Mouse (Mus musculus) forebrain, embryonic 12.5 days (tissue): ENCODE measurements around the gene Sun2. TPM values are rescaled to one million over a fixed set of nuclear protein-coding genes. Genes with fewer than 3 reads are reported as not detected.

Experiments
- polyA plus RNA-seq: library from polyadenylated mRNA; unstranded; fragments of >200 nt; fragmentation: Nextera tagmentation; extraction: Ambion mirVana; gene quantifications from 2 replicates; pipeline ENCODE4 v1.2.1, GENCODE M21; 2016

The Sun2 gene
- polyA plus RNA-seq, 1 experiment from 2014 or later = 6.2 TPM

Other genes with a start within 250 kb of the Sun2 start
- gene Kcnj4, start 237.3 kb downstream of the Sun2 start, polyA plus RNA-seq = not detected in 2 replicates
- gene Kdelr3, start 226.1 kb downstream of the Sun2 start, polyA plus RNA-seq = 12.8 and 15.3 TPM in 2 replicates
- 76.2 and 77.5 TPM in 2 replicates for gene Ddx17, start 195.8 kb downstream of the Sun2 start, polyA plus RNA-seq
- gene Dmc1, start 137.4 kb downstream of the Sun2 start, polyA plus RNA-seq = 1.4 and 1.8 TPM in 2 replicates
- gene Fam227a, start 83.6 kb downstream of the Sun2 start, polyA plus RNA-seq = 5.1 and 5.4 TPM in 2 replicates
- gene Cby1, start 83.3 kb downstream of the Sun2 start, polyA plus RNA-seq = 89.3 and 90.6 TPM in 2 replicates
- 266 and 274 TPM in 2 replicates for gene Tomm22, start 71.7 kb downstream of the Sun2 start, polyA plus RNA-seq
- gene Josd1, start 54.6 kb downstream of the Sun2 start, polyA plus RNA-seq = 24.1 and 24.5 TPM in 2 replicates
- 51.5 and 55.7 TPM in 2 replicates for gene Gtpbp1, start 51.7 kb downstream of the Sun2 start, polyA plus RNA-seq
- 76.7 and 78.3 TPM in 2 replicates for gene Dnal4, start 35.3 kb upstream of the Sun2 start, polyA plus RNA-seq
- gene Nptxr, start 62.2 kb upstream of the Sun2 start, polyA plus RNA-seq = 7.2 and 8.0 TPM in 2 replicates
- gene Npcd, start 91.7 kb upstream of the Sun2 start, polyA plus RNA-seq = 0.87 TPM in 1 of 2 replicates, not detected in the other
- gene Cbx6, start 92.2 kb upstream of the Sun2 start, polyA plus RNA-seq = 31.1 and 31.5 TPM in 2 replicates
- 7.4 and 8.4 TPM in 2 replicates for gene Apobec3, start 149.1 kb upstream of the Sun2 start, polyA plus RNA-seq
- gene Cbx7, start 228.6 kb upstream of the Sun2 start, polyA plus RNA-seq = 3.3 and 3.6 TPM in 2 replicates